Mouse (Mus musculus): ENCODE measurements around the gene 1700020D05Rik.

Gene 1700020D05Rik

GRCm38 (mm10) chr19:5474281-5475068 is 29.1 kb downstream of the 1700020D05Rik start:
- peak; percentile 42 for DNase-seq (ENCODE audit: low spot score)

GRCm38 (mm10) chr19:5473720-5474119 is 29.9 kb downstream of the 1700020D05Rik start, which contains the start of gene Efemp2:
Gene Efemp2 (plus strand): TSS chr19:5473954.
- peak; percentile 74 for DNase-seq (ENCODE audit: low spot score)

- DNase-seq (ENCODE audit: low spot score) = no peak
Observed at GRCm38 (mm10) chr19:5472857-5473256, 30.7 kb downstream of the 1700020D05Rik start.

GRCm38 (mm10) chr19:5471846-5472245 is 31.7 kb downstream of the 1700020D05Rik start:
- no peak for DNase-seq (ENCODE audit: low spot score)

- no peak for DNase-seq (ENCODE audit: low spot score)
Observed at GRCm38 (mm10) chr19:5468374-5468773, 35.2 kb downstream of the 1700020D05Rik start, which contains the start of gene Ctsw. Gene Ctsw (minus strand): TSS chr19:5468507.

- DNase-seq (ENCODE audit: low spot score) = no peak
Observed at GRCm38 (mm10) chr19:5466916-5467500, 36.6 kb downstream of the 1700020D05Rik start.

- DNase-seq (ENCODE audit: low spot score) = no peak
Observed at GRCm38 (mm10) chr19:5465037-5465436, 38.5 kb downstream of the 1700020D05Rik start.

GRCm38 (mm10) chr19:5463791-5464562 is 39.6 kb downstream of the 1700020D05Rik start:
- no peak for DNase-seq (ENCODE audit: low spot score)

GRCm38 (mm10) chr19:5463212-5463611 is 40.4 kb downstream of the 1700020D05Rik start:
- DNase-seq (ENCODE audit: low spot score) = no peak

- DNase-seq (ENCODE audit: low spot score) = no peak
Observed at GRCm38 (mm10) chr19:5461411-5461810, 42.2 kb downstream of the 1700020D05Rik start.

GRCm38 (mm10) chr19:5460465-5460911 is 43.1 kb downstream of the 1700020D05Rik start, which contains the start of gene Fibp:
Gene Fibp (plus strand): TSS chr19:5460615.
- DNase-seq (ENCODE audit: low spot score) = peak; percentile 85

- DNase-seq (ENCODE audit: low spot score) = no peak
Observed at GRCm38 (mm10) chr19:5459896-5460295, 43.7 kb downstream of the 1700020D05Rik start.

- no peak for DNase-seq (ENCODE audit: low spot score)
Observed at GRCm38 (mm10) chr19:5459019-5459418, 44.6 kb downstream of the 1700020D05Rik start.

GRCm38 (mm10) chr19:5457746-5458442 is 45.7 kb downstream of the 1700020D05Rik start, which contains the start of gene Ccdc85b:
Gene Ccdc85b (minus strand): TSS chr19:5457894.
- DNase-seq (ENCODE audit: low spot score) = no peak

- DNase-seq (ENCODE audit: low spot score) = peak; percentile 94
Observed at GRCm38 (mm10) chr19:5456922-5457745, 46.5 kb downstream of the 1700020D05Rik start.

- no peak for DNase-seq (ENCODE audit: low spot score)
Observed at GRCm38 (mm10) chr19:5456241-5456921, 47.2 kb downstream of the 1700020D05Rik start.

- DNase-seq (ENCODE audit: low spot score) = no peak
Observed at GRCm38 (mm10) chr19:5455568-5455967, 48.0 kb downstream of the 1700020D05Rik start.

- no peak for DNase-seq (ENCODE audit: low spot score)
Observed at GRCm38 (mm10) chr19:5455037-5455436, 48.5 kb downstream of the 1700020D05Rik start.
